Mouse (Mus musculus) small intestine, adult 2 months (tissue): ENCODE measurements around the gene Ftsj3.

Experiments used
- CTCF ChIP-seq: fragments of 200-500 bp; IDR thresholded peaks from 2 replicates; pipeline ENCODE4 v1.5.1; 2012; ENCODE audit warnings: low read depth, mild to moderate bottlenecking, control low read depth, inconsistent platforms, low read length, moderate library complexity, mixed read lengths; ENCODE audit not compliant: insufficient replicate concordance, insufficient read length; ENCODE audit errors: extremely low read depth
- POLR2A ChIP-seq: fragments of 200-500 bp; IDR thresholded peaks from 2 replicates; pipeline ENCODE4 v1.6.1; 2012; ENCODE audit warnings: low read depth, mild to moderate bottlenecking, control low read depth, inconsistent platforms, low read length, moderate library complexity

DNA sequence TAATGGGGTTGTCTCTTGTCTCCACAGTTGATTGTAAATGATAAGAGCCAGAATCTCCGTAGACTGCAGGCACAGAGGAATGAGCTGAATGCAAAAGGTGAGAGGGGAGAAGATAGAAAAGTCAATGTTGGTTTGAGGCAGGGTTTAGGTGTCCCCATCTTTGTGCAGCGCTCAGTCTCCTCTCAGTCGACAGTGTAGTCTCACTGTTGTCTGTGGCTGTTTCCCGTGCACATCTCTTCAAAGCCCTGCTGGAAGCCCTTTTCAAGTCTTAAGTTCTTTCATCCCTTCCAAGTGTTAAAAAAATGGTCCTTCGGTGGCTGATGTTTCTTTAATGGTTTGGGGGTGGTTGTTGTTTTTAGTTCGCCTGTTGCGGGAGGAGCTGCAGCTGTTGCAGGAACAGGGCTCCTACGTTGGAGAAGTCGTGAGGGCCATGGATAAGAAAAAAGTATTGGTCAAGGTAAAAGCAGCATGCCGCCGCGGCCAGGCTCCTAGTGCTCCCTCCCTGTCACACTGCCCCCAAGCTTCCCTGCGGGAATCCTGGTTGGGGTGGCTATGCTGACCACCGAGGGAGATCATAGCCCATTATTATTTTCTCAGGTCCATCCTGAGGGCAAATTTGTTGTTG, 5.1 kb upstream of the Ftsj3 start:
- no peak for TF ChIP-seq POLR2A
- no peak for TF ChIP-seq CTCF
